Mouse (Mus musculus): ENCODE measurements around the gene Ccdc62.

GRCm38 (mm10) chr5:123930508-123930989 lies at the start of gene Ccdc62:
- TF ChIP-seq EP300 (IDR thresholded peaks at IDR 0.05; ENCODE audit: low read depth in 1 of 2, low read length in 2 of 2) (0 out of 4 replicates have a peak, but pooled peaks of 1 of the 2 experiments have one; percentile 12), SIN3A (IDR thresholded peaks at IDR 0.05; ENCODE audit: low read length) (peak; percentile 57), MEF2A (IDR thresholded peaks at IDR 0.05; ENCODE audit: extremely low read depth, insufficient replicate concordance, low read depth, low read length, poor library complexity, severe bottlenecking) (no peak), POLR2A (IDR thresholded peaks at IDR 0.05; ENCODE audit: control insufficient read depth in 1 of 2, insufficient read depth in 1 of 2, low read depth in 1 of 2, low read length in 2 of 2, poor library complexity in 1 of 2) (peak; percentile 95 to 97; a peak in 3 of 4 replicates), CTCF (IDR thresholded peaks at IDR 0.05 in 2 of 3, conservative IDR thresholded peaks at IDR 0.05 in 1 of 3; ENCODE audit: control insufficient read depth in 1 of 3, insufficient read depth in 1 of 3, low read depth in 2 of 3, low read length in 3 of 3, poor library complexity in 1 of 3, severe bottlenecking in 1 of 3) (no peak), MAFK (IDR thresholded peaks at IDR 0.05; ENCODE audit: borderline replicate concordance, low read depth, low read length) (no peak), JUND (IDR thresholded peaks at IDR 0.05; ENCODE audit: low read depth, low read length) (no peak), SMC3 (IDR thresholded peaks at IDR 0.05; ENCODE audit: low read depth, low read length) (no peak), HCFC1 (IDR thresholded peaks at IDR 0.05; ENCODE audit: low read depth, low read length) (peak; percentile 83), MAZ (IDR thresholded peaks at IDR 0.05; ENCODE audit: low read depth, low read length) (peak; percentile 69; the same call in 1 of the 2 replicates), MAX (IDR thresholded peaks at IDR 0.05; ENCODE audit: low read length) (peak; percentile 78; the same call in 1 of the 2 replicates), CHD2 (IDR thresholded peaks at IDR 0.05; ENCODE audit: low read length) (peak; percentile 96), ELF1 (IDR thresholded peaks at IDR 0.05; ENCODE audit: low read depth, low read length) (peak; percentile 32; the same call in 1 of the 2 replicates), ZNF384 (IDR thresholded peaks at IDR 0.05; ENCODE audit: low read depth, low read length) (no peak)

All from MEL (cell line).